Mouse (Mus musculus): Measurements from ENCODE around the gene Mrc1.
A peak's percentile ranks its signal among the peaks of the same experiment; 100 is the strongest.

Mrc1 gene

GRCm38 (mm10) chr2:14239151-14239550 is 10.0 kb downstream of the Mrc1 start:
- no peak for DNase-seq (ENCODE audit: low read depth in 1 of 2, low spot score in 2 of 2)

- DNase-seq (ENCODE audit: low read depth in 1 of 2, low spot score in 2 of 2): no peak
These were observed 15.0 kb downstream of the Mrc1 start for GRCm38 (mm10) chr2:14244157-14244556.

GRCm38 (mm10) chr2:14244668-14245067 is 15.5 kb downstream of the Mrc1 start:
- DNase-seq (ENCODE audit: low read depth in 1 of 2, low spot score in 2 of 2): no peak

- peak; percentile 42 to 45 for DNase-seq (ENCODE audit: low read depth in 1 of 2, low spot score in 2 of 2)
These were observed 20.8 kb downstream of the Mrc1 start for GRCm38 (mm10) chr2:14249839-14250564.

- no peak for DNase-seq (ENCODE audit: low read depth in 1 of 2, low spot score in 2 of 2)
These were observed 22.7 kb downstream of the Mrc1 start for GRCm38 (mm10) chr2:14251938-14252337.

- DNase-seq (ENCODE audit: low read depth in 1 of 2, low spot score in 2 of 2): no peak
These were observed 29.2 kb downstream of the Mrc1 start for GRCm38 (mm10) chr2:14258345-14258850.

GRCm38 (mm10) chr2:14262090-14262489 is 32.9 kb downstream of the Mrc1 start:
- no peak for DNase-seq (ENCODE audit: low read depth in 1 of 2, low spot score in 2 of 2)

- DNase-seq (ENCODE audit: low read depth in 1 of 2, low spot score in 2 of 2): no peak
These were observed 40.0 kb downstream of the Mrc1 start for GRCm38 (mm10) chr2:14269160-14269559.

- no peak for DNase-seq (ENCODE audit: low read depth in 1 of 2, low spot score in 2 of 2)
These were observed 42.9 kb downstream of the Mrc1 start for GRCm38 (mm10) chr2:14272088-14272487.

- DNase-seq (ENCODE audit: low read depth in 1 of 2, low spot score in 2 of 2): no peak
These were observed 46.6 kb downstream of the Mrc1 start for GRCm38 (mm10) chr2:14275796-14276195.

GRCm38 (mm10) chr2:14279256-14279655 is 50.1 kb downstream of the Mrc1 start:
- DNase-seq (ENCODE audit: low read depth in 1 of 2, low spot score in 2 of 2): no peak

- no peak for DNase-seq (ENCODE audit: low read depth in 1 of 2, low spot score in 2 of 2)
These were observed 50.6 kb downstream of the Mrc1 start for GRCm38 (mm10) chr2:14279795-14280194.

- DNase-seq (ENCODE audit: low read depth in 1 of 2, low spot score in 2 of 2): peak; percentile 61 to 79
These were observed 66.1 kb downstream of the Mrc1 start for GRCm38 (mm10) chr2:14295334-14295733.

- DNase-seq (ENCODE audit: low read depth in 1 of 2, low spot score in 2 of 2): no peak
These were observed 83.6 kb downstream of the Mrc1 start for GRCm38 (mm10) chr2:14312505-14313380.

- no peak for DNase-seq (ENCODE audit: low read depth in 1 of 2, low spot score in 2 of 2)
These were observed 85.9 kb downstream of the Mrc1 start for GRCm38 (mm10) chr2:14315113-14315512.

GRCm38 (mm10) chr2:14341652-14342308 is 112.6 kb downstream of the Mrc1 start:
- no peak for DNase-seq (ENCODE audit: low read depth in 1 of 2, low spot score in 2 of 2)

- DNase-seq (ENCODE audit: low read depth in 1 of 2, low spot score in 2 of 2): no peak
These were observed 113.2 kb downstream of the Mrc1 start for GRCm38 (mm10) chr2:14342309-14342839.
